Mouse (Mus musculus) kidney, adult 8-10 months (tissue): ENCODE data around the gene Idua.

Experiments used
- DNase-seq, 2 experiments: peaks; one replicate each; pipeline ENCODE4 v3.0.0; 2022

Gene Idua

DNA sequence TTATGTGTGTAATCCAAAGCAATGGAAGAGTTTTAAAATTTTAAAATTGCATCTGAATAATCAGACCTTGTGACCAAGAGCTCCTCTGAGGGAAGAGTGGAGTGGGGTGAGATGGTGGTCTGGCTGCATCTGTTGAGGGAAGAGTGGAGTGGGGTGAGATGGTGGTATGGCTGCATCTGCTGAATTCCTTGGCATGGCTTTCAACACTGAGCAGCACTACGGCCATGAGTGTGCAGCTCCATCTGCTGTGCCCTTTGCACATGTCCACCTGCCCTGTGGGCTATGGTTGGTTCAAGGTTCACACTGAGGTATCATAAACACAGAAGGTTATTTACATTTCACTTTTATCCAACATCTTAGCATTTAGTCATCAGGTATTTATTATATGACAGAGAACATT is 67.3 kb downstream of the Idua start:
- no peak for DNase-seq
